Mouse (Mus musculus) left cerebral cortex, postnatal 4 days (tissue): ENCODE measurements around the gene Atxn2. TPM values are rescaled to one million over a fixed set of nuclear protein-coding genes. Genes with fewer than 3 reads are reported as not detected.
A peak's percentile ranks its signal among the peaks of the same experiment; 100 is the strongest.
"Not testable (repeated sequence)": the region's sequence is repeated elsewhere in the genome, so short reads cannot be mapped to it uniquely, and the experiment has no call there.

Source experiments
- DNase-seq: peaks from one replicate; pipeline ENCODE4 v3.0.0-alpha.2; 2022
- intact Hi-C: fragments of 180-260 bp; cut with DNase I; formaldehyde crosslinking; loops from one replicate; pipeline ENCODE4 v1.15.1; 2025
- total RNA-seq, 2 experiments: library from RNA; stranded (reverse); gene quantifications; 2 replicates each; pipeline ENCODE4 v1.2.3; 2021

Gene Atxn2
- total RNA-seq, result 100 to 1,000 TPM; 250 to 271 TPM

DNA sequence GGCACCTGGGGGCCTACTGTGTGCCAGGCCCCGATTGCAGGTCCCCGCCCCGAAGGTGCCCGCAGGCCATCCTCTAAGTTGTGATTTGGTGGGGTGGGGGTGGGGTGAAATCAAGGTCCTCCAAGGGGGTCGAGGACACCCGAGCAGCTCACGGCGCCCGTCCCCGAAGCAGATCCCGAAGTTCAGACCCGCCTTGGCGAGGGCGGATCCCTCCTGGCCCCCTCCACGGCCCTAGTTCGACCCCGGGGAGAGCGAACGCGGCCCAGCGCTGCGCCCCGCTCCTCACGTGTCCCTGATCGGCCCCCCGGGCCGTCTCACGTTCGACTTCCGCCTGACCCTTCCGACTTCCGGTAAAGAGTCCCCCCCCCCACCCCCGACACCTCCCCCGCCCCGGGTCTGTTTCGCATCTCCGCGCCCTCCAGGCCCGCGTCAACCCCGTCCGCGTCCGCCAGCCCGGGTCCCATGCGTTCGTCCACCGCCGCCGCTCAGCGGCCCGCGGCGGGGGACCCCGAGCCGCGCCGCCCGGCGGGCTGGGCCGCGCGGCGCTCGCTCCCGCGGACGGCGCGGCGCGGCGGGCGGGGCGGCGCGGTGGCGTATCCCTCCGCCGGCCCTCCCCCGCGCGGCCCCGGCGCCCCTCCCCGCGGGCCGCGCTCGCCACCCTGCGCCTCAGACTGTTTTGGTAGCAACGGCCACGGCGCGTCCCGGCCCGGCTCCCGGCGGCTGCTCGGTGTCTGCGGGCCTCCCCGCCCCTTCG, at the start of gene Atxn2:
Gene Atxn2 (plus strand): TSS at position 164 of the 754 bp plus-strand sequence.
- intact Hi-C loops, result no loop called here

DNA sequence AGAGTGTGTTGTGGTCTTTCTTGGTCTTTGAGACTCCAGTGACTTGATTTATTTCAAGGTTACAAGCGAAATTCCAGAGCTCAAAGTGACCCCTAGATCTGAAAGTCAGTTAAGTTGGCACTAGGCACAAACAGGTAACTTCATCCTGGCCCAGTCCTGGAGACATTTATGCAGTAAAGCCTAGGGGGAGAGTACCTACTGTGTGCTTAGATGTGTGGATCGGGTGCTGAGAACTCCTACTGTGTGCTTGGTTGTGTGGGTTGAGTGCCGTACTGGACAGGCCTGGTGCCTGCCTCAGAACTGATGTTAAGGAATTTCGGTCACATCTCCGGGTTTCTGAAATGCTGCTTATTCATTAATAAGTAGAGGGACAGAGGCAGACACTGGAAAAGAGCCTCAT, 49.6 kb upstream of the Atxn2 start:
- intact Hi-C loops, result no loop called here
- no peak for DNase-seq

More for the DNA sequence above, at the start of gene Atxn2:
- DNase-seq, result peak; percentile 89

DNA sequence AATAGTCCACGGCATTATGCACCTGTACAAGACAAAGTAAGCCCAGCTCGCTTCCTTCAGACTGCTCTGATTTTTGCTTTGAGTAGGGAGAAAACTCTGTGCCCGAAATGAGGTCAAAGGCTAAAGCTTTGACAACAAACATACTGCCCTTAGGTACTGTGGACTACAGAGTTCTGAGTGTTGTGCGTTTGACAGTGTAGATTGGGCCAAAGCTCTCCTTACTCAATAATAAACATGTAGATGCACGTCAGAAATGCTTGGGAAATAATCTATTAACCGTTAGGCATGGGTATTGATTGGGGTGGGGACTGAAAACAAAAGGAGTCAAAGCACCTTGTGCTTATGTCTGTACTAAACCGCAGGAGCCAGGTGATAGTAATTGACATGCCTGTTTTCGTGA, 47.7 kb upstream of the Atxn2 start:
- intact Hi-C loops, result no loop called here
- DNase-seq, result no peak

DNA sequence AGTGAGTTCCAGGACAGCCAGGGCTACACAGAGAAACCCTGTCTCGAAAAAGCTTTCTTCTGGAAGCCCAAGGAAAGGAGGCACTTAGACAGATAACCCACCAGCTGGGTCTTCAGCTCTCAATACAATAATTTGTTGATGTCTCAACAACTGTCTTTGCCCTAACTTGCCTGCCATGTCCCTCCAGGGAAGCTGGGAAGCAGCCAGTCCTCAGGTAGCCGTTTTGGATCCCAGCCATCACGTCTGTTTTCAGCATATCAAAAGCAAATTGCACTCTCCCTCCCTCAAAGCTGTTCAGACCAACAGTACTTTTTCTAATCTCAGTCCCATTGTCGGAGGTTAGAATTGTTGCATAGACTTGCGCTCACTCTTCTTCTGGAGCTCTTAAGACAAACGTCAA, 47.1 kb upstream of the Atxn2 start:
- intact Hi-C loops, result no loop called here

DNA sequence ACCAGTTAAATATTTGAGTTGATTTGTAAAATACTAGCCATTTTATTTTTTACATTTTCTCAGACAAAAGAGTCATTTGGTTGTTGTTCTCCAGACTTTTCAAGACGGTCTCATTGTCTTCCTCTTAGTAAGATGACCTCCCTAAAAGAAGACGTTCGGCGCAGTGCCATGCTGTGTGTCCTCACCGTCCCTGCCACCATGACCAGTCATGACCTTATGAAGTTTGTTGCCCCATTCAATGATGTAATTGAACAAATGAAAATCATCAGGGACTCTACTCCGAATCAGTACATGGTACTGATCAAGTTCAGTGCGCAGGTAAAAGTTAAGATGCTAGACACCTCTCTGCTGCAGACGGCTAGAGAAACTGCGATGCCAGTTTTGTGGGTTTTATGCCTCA, 46.2 kb upstream of the Atxn2 start:
- intact Hi-C loops, result no loop called here
- no peak for DNase-seq

More for the DNA sequence above, 47.1 kb upstream of the Atxn2 start:
- peak; percentile 8 for DNase-seq

DNA sequence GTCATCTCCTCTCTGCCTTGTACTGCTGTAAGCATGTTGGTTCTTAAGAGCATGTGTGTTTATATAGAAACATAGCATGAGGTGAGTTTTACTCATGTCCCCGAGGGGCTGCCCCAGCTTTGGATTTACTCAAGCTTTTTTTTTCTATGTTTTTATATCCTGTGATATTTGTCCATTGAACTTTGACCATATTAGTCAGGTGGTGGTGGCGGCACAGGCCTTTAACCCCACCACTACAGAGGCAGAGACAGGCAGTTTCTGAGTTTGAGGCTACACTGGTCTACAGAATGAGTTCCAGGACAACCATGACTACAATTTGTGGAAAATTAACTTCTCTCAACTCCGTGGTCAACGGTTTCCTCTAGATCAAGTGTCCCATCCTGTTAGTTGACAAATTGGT, 44.1 kb upstream of the Atxn2 start:
- intact Hi-C loops, result no loop called here
- no peak for DNase-seq

DNA sequence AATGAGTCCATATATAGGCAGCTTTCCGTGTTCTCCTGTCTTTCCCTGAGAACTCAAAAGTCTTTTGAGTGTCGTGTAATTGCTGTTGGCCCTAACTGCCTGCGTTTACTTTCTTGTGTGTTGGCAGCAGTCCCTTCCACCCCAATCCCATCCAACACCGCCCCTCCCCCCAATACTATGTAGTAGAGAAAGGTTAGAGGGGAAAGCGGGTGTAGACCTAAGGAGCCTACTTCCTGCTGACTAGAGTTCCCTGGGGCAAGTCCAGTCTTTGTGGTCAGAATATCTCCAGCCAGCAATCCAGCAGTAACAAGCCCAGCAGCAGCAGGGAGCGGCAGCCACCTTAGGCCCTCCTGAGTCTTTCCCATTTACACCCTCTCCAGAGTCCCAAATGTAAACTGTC, 42.7 kb upstream of the Atxn2 start:
- intact Hi-C loops, result no loop called here
- DNase-seq, result no peak

DNA sequence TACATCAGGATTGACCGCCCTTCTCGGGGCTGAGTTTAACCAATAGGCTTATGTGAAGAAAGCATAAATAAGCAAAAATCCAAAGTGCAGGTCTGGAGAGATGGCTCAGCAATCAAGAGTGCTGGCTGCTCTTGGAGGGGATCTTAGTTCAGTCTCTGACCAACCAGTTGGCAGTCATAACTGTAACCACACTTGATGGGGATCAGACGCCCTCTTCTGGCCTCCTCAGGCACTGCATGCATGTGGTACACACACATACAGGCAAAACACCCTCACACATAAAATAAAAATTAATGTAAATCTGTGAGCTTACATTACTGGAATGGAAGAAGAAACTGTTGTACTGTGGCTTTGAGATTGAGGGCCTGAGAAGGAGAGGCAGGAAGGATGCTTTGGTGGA, 40.7 kb upstream of the Atxn2 start:
- peak; percentile 21 for DNase-seq
- intact Hi-C loops, result no loop called here

DNA sequence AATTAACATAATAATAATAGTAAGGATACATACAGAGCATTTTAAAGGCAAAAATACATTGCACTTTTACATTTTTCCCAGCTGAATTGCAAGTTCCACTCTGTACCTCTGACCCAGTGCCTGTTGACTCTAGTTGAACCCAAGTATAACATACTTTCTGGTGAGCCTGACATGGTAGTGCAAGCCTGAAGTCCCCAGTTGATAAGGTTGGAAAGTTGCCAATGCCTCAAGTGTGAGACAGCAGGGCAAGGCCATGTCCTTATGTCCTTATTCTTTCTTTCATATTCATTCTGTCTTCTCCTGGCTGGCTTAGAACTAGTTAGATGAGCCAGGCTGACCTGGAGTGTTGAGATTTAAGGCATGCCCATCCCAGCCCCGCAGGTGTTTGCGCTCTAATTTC, 28.9 kb upstream of the Atxn2 start:
- intact Hi-C loops, result no loop called here

DNA sequence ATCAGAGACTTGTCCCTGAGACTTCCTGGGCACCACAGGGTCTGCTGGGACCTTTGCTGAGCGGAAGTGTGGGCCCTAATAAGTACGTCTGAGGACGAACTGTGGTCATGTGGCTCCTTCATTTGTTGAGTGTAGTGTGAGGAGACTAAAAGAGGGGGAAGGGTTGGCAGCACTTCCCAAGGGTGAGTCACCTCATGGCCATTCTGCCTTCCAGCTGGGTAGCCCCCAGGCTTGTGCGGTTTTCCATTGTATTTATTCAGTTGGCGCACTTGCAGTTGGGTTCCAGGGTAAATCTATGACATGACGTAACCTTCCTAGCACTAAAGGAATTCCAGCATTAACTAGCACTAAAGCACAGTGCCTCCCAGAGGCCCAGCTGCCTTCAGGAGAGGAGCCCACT, 25.6 kb upstream of the Atxn2 start:
- intact Hi-C loops, result no loop called here
- no peak for DNase-seq

More for the DNA sequence above, 28.9 kb upstream of the Atxn2 start:
- DNase-seq, result no peak

DNA sequence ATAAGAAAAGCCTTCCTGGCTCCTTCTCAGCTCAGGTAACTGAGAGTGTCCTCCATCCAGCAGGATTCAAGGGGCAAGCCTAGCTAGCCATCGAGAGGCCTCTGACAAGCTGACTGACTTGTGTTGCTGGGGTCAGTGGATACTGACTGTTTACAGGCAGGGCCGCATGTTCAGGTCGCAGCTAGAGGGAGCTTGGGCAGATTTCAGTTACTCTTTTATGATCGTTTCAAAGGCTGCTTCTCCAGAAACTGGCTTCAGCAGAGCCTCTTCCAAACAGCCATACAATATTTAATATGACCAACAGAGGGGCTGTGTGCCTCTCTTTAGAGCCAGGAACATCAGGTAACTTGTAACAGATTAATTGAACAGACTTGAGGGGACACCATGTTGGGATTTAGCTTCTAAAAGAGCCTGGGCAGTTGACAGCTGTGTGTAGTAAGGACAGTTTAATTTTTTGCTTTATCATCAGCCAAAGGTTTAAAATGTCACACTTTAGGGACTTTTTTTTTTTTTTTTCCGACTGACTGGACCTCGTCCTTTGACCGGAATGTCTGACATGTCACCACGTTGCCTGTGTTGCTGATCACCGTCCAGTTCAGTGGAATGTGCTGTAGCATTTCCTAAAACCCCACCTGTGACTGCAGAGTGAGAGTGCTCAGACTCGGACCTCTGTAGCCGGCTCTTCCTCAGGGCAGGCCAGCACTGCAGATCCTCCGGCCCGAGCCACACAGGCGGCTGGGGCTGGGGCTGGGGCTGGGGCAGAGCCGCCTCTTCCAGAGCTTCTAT, 24.8 kb upstream of the Atxn2 start:
- intact Hi-C loops, result no loop called here
- DNase-seq, result no peak

DNA sequence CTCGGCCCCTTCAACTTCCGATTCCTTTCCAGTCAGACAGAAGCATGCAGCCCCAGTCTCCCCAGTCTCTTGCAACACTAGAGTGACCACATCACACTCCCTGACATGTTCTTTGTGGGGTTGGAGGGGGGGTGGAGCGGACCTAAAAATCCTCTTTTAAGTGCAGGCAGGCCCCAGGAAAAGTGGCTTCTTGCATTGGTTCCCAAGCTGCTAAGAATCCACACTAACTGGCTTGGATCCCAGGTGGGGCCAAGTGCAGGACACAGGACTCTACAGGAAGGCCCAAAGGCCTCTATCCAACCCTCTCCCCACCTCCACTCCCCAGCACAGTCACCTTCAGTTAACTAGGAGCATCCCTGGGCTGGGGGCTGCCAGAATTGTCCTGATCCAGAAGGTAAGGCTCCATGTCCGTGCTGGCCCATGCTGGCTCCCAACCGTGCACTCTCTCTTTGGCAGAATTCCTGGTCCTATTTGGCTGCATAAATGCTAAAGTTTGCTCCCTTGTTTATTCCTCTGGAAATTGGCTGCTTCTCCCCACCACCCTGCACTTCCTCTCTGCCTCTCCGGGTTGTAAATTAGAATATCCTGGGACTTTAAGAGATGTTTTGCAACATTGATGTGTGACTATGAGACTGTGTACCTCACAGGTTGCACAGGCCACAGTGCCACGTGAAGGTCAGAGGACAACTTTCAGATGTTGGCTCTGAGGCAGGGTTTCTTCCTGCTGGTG, 20.5 kb upstream of the Atxn2 start:
- intact Hi-C loops, result no loop called here
- DNase-seq, result peak; percentile 27

DNA sequence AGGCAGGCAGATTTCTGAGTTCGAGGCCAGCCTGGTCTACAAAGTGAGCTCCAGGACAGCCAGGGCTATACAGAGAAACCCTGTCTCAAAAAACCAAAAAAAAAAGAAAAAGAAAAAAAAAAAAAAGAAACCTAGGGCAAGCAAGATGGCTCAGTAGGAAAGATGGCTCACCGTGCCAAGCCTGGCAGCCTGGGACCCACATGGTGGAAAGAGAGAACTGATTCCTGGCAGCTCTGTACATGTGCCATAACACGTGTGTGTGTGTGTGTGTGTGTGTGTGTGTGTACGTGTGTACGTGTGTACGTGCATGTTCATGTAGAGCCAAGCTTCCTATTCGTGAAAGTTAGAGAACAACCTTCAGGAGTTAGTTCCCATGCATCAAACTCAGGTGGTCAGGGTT, 19.7 kb upstream of the Atxn2 start:
- peak; percentile 25 for DNase-seq
- intact Hi-C loops, result not testable (repeated sequence)

DNA sequence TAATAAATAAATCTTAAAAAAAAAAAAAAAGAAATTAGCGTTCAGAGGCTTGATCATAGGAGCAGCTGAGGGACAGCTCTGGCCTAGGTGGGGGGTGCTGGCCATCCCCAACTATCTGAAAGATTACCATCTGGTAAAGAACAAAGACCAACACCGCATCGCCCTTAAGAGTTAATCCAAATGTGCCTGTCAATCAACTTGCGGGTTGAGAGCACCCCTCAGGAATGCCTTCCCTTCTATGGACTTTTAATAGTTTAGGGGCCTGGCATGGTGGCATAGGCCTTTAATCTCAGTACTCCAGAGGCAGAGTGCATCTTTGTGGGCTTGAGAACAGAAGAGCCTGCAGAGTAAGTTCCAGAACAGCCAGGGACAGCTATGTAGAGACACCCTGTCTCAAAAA, 18.2 kb upstream of the Atxn2 start:
- intact Hi-C loops, result no loop called here
- no peak for DNase-seq

DNA sequence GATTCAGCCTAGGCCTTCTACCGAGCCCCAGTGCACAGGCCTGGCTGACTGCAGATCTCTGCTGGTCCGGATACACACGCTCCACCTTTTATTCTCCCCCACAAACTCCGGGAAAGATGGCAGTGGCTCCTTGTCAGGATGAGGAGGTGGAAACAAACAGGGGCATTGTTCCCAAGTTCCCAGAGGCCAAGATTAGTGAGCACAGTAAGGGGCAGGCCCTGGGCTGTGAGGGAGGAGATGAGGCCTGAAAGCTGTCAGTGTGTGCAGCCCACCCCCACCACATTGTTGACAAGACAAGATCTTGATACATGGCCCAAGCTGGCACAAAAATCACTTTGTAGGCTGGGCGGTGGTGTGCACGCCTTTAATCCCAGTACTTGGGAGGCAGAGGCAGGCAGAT, 14.4 kb upstream of the Atxn2 start:
- intact Hi-C loops, result no loop called here
- no peak for DNase-seq

DNA sequence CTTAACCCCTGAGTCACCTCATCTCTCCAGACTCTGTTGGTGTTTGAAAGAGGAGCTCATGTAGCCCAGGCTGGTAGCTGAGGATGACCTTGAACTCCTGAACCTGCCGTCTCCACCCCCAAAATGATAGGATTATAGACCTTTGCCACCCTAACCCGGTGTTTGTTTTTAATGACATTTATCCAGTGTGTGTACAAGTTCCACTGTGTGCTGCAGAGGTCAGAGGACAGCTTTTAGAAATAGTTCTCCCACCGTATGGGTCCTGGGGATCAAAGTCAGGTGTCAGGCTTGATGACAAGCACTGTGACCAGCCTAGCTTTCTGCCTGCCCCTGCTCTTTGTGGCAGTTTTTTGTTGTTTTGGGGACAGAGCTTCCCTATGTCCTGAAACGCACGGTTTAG, 11.2 kb upstream of the Atxn2 start:
- no peak for DNase-seq
- intact Hi-C loops, result no loop called here

DNA sequence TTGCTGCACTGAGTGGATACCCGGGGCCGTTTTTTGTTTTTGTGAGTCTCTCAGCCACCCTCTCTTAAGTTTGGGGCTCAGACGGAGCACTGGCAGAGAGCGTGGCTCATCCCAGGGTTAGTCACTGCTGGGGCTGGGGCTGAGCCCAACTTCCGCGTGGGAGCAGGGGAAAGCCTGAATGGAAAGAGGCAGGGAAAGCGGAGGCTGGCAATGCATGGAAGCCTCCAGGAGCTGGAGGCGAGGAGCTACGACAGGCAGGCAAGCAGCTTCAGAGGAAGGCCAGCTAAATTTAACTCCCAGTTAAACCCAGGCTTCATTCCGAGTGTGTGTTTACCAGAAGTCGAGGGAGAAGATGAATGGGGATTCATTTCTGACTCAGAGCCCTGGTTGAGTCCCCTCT, 10.6 kb upstream of the Atxn2 start:
- intact Hi-C loops, result no loop called here
- DNase-seq, result no peak

DNA sequence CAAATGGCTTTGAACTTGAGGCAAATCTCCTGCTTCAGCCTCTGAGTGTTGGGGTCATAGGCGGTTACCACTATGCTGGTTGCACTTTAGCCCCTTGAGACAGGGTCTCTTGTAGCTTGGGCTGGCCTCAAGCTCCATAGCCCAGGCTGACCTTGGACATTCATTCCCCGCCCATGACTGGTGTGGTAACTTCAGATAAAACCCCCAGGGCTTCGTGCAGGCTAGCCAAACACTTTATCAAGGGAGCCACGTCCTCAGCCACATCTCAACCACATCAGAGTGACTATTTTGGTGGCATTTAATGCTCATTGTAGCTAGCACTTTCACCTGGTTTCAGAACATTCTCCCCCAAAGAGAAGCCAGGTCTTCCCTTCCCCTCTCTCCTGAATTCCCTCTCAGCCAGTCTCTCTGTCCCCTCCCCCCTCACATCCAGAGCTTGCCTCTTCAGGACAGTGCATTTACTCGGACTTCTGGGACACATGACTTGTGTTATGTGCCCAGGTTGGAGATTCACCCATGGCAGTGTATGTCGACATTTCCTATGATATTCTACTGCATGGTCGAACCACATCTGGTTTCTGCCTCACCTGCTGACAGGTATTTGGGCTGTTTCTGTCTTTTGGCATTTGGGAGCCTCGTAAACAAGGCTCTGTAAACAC, 9.9 kb upstream of the Atxn2 start:
- intact Hi-C loops, result no loop called here
- no peak for DNase-seq

DNA sequence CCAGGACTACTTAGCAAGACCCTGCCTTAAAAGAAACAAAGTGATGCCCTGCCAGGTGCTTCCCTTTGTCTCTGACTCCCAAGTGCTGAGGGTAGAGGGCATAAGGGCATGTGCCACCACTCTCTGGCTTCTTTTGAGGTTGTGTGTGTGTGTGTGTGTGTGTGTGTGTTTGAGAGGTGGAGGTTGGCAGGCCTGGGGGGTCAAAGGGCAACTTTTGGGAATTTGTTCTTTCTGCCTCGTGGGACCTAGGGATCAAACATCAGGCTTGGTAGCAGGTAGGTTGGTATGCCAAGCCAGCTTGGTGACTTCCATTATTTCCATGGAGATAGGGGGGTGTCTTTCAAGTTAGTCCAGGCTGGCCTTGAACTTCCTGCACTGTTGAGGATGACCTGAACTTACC, 7.8 kb upstream of the Atxn2 start:
- no peak for DNase-seq
- intact Hi-C loops, result no loop called here

DNA sequence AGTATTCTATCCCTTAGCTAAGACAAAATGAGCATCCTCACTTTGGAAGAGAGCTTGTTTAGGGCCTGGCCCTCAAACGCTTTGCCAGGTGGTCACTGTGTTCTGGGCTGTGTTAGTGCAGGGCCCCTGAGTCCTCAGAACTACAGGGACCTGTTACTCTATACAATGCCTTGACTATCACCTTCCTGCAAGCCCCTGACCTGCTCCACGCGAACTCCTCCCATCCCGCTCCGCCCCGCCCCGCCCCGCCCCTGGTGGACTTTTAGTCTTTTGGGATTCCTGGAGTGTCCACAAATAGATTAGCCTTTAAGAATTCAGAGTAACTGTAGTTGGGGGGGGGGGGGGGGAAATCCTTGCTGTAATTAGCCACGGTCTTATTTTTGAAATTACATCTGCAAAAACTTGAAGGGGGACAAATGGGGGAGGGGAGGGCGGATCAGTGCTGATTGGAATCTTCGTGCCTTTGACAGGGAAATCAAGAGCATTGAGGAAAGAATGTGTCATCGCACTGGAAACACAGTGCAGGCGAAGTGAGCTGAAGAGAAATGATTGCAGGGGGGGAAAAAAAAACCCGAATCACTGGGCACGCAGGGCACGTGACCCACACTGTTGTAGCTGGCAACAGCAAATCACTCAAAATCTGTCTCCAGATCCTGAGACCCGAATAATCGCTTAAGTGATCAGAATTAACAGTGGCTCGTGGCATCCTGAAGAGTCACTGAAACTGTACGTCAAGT, 6.5 kb upstream of the Atxn2 start:
- intact Hi-C loops, result no loop called here
- no peak for DNase-seq
